In the genomic region with DNA sequence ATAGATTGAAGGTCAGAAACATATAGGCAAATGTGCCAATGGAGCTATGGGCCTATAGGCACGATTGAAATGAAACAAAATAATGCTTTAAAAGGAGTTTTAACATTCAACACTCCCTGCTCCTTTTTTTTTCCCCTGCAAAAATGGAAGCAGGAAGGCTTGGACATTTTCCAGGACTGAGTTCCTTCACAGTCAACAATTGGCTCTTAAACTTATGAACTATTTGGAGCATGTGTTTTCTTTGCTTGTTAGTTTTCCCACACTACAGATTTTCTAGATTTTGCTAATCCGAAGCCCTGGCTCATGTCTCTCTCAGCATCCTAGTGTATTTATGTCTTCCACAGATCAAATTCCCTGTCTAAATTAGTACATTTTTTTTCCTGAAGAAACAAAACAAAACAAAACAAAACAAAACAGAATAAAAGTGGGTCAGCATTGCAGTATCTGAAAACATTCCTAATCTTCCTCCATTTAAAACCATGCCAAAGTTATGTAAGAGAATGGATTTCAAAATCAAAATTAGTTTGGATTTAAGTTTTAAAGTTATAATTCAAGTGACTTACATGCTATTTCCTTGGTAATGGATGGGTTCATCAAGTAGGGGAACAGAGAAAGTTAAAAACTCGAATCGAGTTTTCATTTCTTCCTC, we compare ENCODE assay signal across 14 mouse cellular contexts. TPM values are rescaled to one million over a fixed set of nuclear protein-coding genes. Genes with fewer than 3 reads are reported as not detected.
DNase-seq lines count a peak whose midpoint lies in the region; ATAC-seq and TF ChIP-seq lines count a peak whose summit lies in the region.
"Had no signal": no experiment of that assay in that cellular context is flagged by ENCODE, and none has a peak within 500 bp of the region (broad histone marks: within the 10 kb centered on the region; RNA-seq: fewer than 3 reads in every experiment).

No protein-coding gene starts in this region.

- ATAC-seq in heart, embryonic 13.5 days (ENCODE audit: extremely low read depth, insufficient number of reproducible peaks, low FRiP score, low TSS enrichment) = no peak
- ATAC-seq in forebrain, embryonic 13.5 days = no peak
- ATAC-seq: forebrain, embryonic 16.5 days; hindbrain, embryonic 16.5 days; midbrain, embryonic 13.5 days had no signal

- 58% methylated on average over 4 of the region's 4 CpGs for WGBS in kidney, adult 2 months
- WGBS in heart, embryonic 13.5 days = 57% methylated on average over 4 of the region's 4 CpGs
- WGBS in forebrain, embryonic 13.5 days = 88% methylated on average over 4 of the region's 4 CpGs

- H3K27me3 ChIP-seq in kidney, adult 2 months (replicated peaks; ENCODE audit: control insufficient read depth, insufficient read depth, low read length) = no peaks in the 10 kb centered on the region
- H3K27me3 ChIP-seq in heart, embryonic 13.5 days (replicated peaks) = no peaks in the 10 kb centered on the region
- H3K27me3 ChIP-seq in forebrain, embryonic 13.5 days = no peaks in the 10 kb centered on the region
- H3K27me3 ChIP-seq: midbrain, embryonic 13.5 days had no signal

- H3K4me1 ChIP-seq in kidney, adult 2 months (ENCODE audit: control insufficient read depth, insufficient read depth, low read length) = no peaks in the 10 kb centered on the region
- peaks cover 6% of the 10 kb centered on the region for H3K4me1 ChIP-seq in heart, embryonic 13.5 days
- no peaks in the 10 kb centered on the region for H3K4me1 ChIP-seq in forebrain, embryonic 13.5 days
- H3K4me1 ChIP-seq: midbrain, embryonic 13.5 days had no signal

- H3K9me3 ChIP-seq in heart, embryonic 13.5 days = no peaks in the 10 kb centered on the region
- H3K9me3 ChIP-seq in forebrain, embryonic 13.5 days (replicated peaks) = no peaks in the 10 kb centered on the region
- H3K9me3 ChIP-seq: midbrain, embryonic 13.5 days had no signal

- peak; percentile 44 for DNase-seq in kidney, adult 2 months
- no peak for DNase-seq in kidney, adult 11 months
- peak; percentile 84 for DNase-seq in adipocyte (ENCODE audit: low spot score)
- DNase-seq in lung, postnatal 10 days = peak; percentile 50
- DNase-seq in layer of hippocampus, adult 2 months (ENCODE audit: low spot score in 2 of 2) = no peak
- DNase-seq: adrenal gland, postnatal 25 days; cerebellum, adult 11-12 months; thymus, postnatal 4 days had no signal

- TF ChIP-seq POLR2A in kidney, adult 2 months (IDR thresholded peaks at IDR 0.05; ENCODE audit: low read depth, low read length) = no peak

- no peak overlapping the region for H3K27ac ChIP-seq in kidney, adult 2 months (ENCODE audit: insufficient read depth, low read depth, low read length)
- peak overlapping the region; percentile 36; the same call in 1 of the 2 replicates for H3K27ac ChIP-seq in heart, embryonic 13.5 days (replicated peaks)
- H3K27ac ChIP-seq in layer of hippocampus, adult 2 months = no peak overlapping the region
- no peak overlapping the region for H3K27ac ChIP-seq in forebrain, embryonic 13.5 days
- H3K27ac ChIP-seq: midbrain, embryonic 13.5 days had no signal

- H3K4me2 ChIP-seq in heart, embryonic 13.5 days = no peak overlapping the region
- H3K4me2 ChIP-seq in forebrain, embryonic 13.5 days = no peak overlapping the region
- H3K4me2 ChIP-seq: midbrain, embryonic 13.5 days had no signal

- no peak for TF ChIP-seq CTCF in kidney, adult 2 months (conservative IDR thresholded peaks at IDR 0.05; ENCODE audit: insufficient read depth, insufficient read length, low read depth, low read length)
- TF ChIP-seq CTCF in layer of hippocampus, adult 2 months (conservative IDR thresholded peaks at IDR 0.05) = no peak

- H3K9ac ChIP-seq in heart, embryonic 13.5 days = no peak overlapping the region
- no peak overlapping the region for H3K9ac ChIP-seq in forebrain, embryonic 13.5 days
- H3K9ac ChIP-seq: midbrain, embryonic 13.5 days had no signal

- H3K4me3 ChIP-seq in kidney, adult 2 months (ENCODE audit: insufficient read depth, low read depth, low read length) = no peak overlapping the region
- H3K4me3 ChIP-seq in heart, embryonic 13.5 days = no peak overlapping the region
- no peak overlapping the region for H3K4me3 ChIP-seq in layer of hippocampus, adult 2 months
- no peak overlapping the region for H3K4me3 ChIP-seq in forebrain, embryonic 13.5 days
- H3K4me3 ChIP-seq: midbrain, embryonic 13.5 days had no signal

- H3K36me3 ChIP-seq in kidney, adult 2 months (ENCODE audit: control insufficient read depth, insufficient read depth, low read length) = no peaks in the 10 kb centered on the region
- no peaks in the 10 kb centered on the region for H3K36me3 ChIP-seq in heart, embryonic 13.5 days
- H3K36me3 ChIP-seq in forebrain, embryonic 13.5 days (ENCODE audit: poor library complexity, severe bottlenecking) = no peaks in the 10 kb centered on the region
- H3K36me3 ChIP-seq: midbrain, embryonic 13.5 days had no signal

RNA-seq across cellular contexts. Expression of gene AI429214, which starts 43.5 kb away (rescaled TPM):
- 1.2 and 1.4 TPM in 2 replicates for polyA plus RNA-seq in kidney, adult 2 months (2012; rRNA removed)
- 0.13 and 0.17 TPM in 2 replicates for polyA plus RNA-seq in heart, embryonic 13.5 days (2015; fragmentation: Nextera tagmentation; extraction: Ambion mirVana)
- total RNA-seq in layer of hippocampus, adult 2 months (2021) = 1 to 10 TPM; 3.7 to 3.8 TPM
- polyA plus RNA-seq in forebrain, embryonic 13.5 days (2015; fragmentation: Nextera tagmentation; extraction: Ambion mirVana) = 0.24 and 0.27 TPM in 2 replicates
- polyA plus RNA-seq: liver, embryonic 16.5 days had no signal

Comparison
In these comparisons a context has a peak if more than half of its experiments do, and no peak if none do; other contexts are left out.
1. DNase-seq: peak in kidney, adult 2 months (single experiment), adipocyte (single experiment) and lung, postnatal 10 days (single experiment); none in kidney, adult 11 months (single experiment) and layer of hippocampus, adult 2 months (0 of 2).